Mouse (Mus musculus): ENCODE results near the gene Lyg1. TPM values are rescaled to one million over a fixed set of nuclear protein-coding genes. Genes with fewer than 3 reads are reported as not detected.

Gene Lyg1
- polyA plus RNA-seq, 1 experiment = not detected

GRCm38 (mm10) chr1:37916393-37916792, 41.2 kb downstream of the Lyg1 start, which contains the start of gene Lyg2:
Gene Lyg2 (minus strand): TSS chr1:37916493.
- TF ChIP-seq POLR2A (IDR thresholded peaks at IDR 0.05; ENCODE audit: low read depth, low read length) (no peak), CTCF (IDR thresholded peaks at IDR 0.05; ENCODE audit: extremely low read depth, insufficient read depth, insufficient read length, insufficient replicate concordance) (no peak)
- no peak for DNase-seq (ENCODE audit: low read depth in 1 of 2, low spot score in 2 of 2)
- Histone ChIP-seq H3K4me3 (ENCODE audit: extremely low read depth, insufficient read depth, insufficient read length) (no peak within 1 kb of the TSS), H3K36me3 (ENCODE audit: control insufficient read depth, insufficient read depth, low read length) (no peaks in the 10 kb centered on the region), H3K27ac (ENCODE audit: insufficient read depth, low read length) (no peak within 1 kb of the TSS), H3K4me1 (ENCODE audit: control insufficient read depth, insufficient read depth, insufficient read length) (no peaks in the 10 kb centered on the region), H3K27me3 (ENCODE audit: control insufficient read depth, insufficient read depth, low read length) (no peaks in the 10 kb centered on the region)
- 77% methylated on average over 5 of the region's 5 CpGs for WGBS

- no peak for DNase-seq (ENCODE audit: low read depth in 1 of 2, low spot score in 2 of 2)
- Histone ChIP-seq H3K36me3 (ENCODE audit: control insufficient read depth, insufficient read depth, low read length) (no peaks in the 10 kb centered on the region), H3K27me3 (ENCODE audit: control insufficient read depth, insufficient read depth, low read length) (no peaks in the 10 kb centered on the region), H3K4me1 (ENCODE audit: control insufficient read depth, insufficient read depth, insufficient read length) (no peaks in the 10 kb centered on the region), H3K4me3 (ENCODE audit: extremely low read depth, insufficient read depth, insufficient read length) (no peak overlapping the region), H3K27ac (ENCODE audit: insufficient read depth, low read length) (no peak overlapping the region)
- WGBS = 80% methylated on average over 2 of the region's 2 CpGs
- no peak for TF ChIP-seq CTCF (IDR thresholded peaks at IDR 0.05; ENCODE audit: extremely low read depth, insufficient read depth, insufficient read length, insufficient replicate concordance)
- TF ChIP-seq POLR2A (IDR thresholded peaks at IDR 0.05; ENCODE audit: low read depth, low read length) = no peak
These were observed 44.8 kb downstream of the Lyg1 start for GRCm38 (mm10) chr1:37912751-37913150.

- no peak overlapping the region for H3K27ac ChIP-seq (ENCODE audit: insufficient read depth, low read length)
- 26% methylated on average over 6 of the region's 6 CpGs for WGBS
- no peak overlapping the region for H3K4me3 ChIP-seq (ENCODE audit: extremely low read depth, insufficient read depth, insufficient read length)
- TF ChIP-seq POLR2A (IDR thresholded peaks at IDR 0.05; ENCODE audit: low read depth, low read length) = no peak
- TF ChIP-seq CTCF (IDR thresholded peaks at IDR 0.05; ENCODE audit: extremely low read depth, insufficient read depth, insufficient read length, insufficient replicate concordance) = peak; percentile 3; the same call in 1 of the 2 replicates
- peak in 1 of 2 experiments; percentile 11 for DNase-seq (ENCODE audit: low read depth in 1 of 2, low spot score in 2 of 2)
- peaks cover 16% of the 10 kb centered on the region for H3K36me3 ChIP-seq (ENCODE audit: control insufficient read depth, insufficient read depth, low read length)
- no peaks in the 10 kb centered on the region for H3K27me3 ChIP-seq (ENCODE audit: control insufficient read depth, insufficient read depth, low read length)
- H3K4me1 ChIP-seq (ENCODE audit: control insufficient read depth, insufficient read depth, insufficient read length) = no peaks in the 10 kb centered on the region
These were observed 54.4 kb downstream of the Lyg1 start for GRCm38 (mm10) chr1:37903178-37903577.

GRCm38 (mm10) chr1:37900288-37900687, 57.3 kb downstream of the Lyg1 start:
- no peaks in the 10 kb centered on the region for H3K4me1 ChIP-seq (ENCODE audit: control insufficient read depth, insufficient read depth, insufficient read length)
- no peaks in the 10 kb centered on the region for H3K27me3 ChIP-seq (ENCODE audit: control insufficient read depth, insufficient read depth, low read length)
- TF ChIP-seq CTCF (IDR thresholded peaks at IDR 0.05; ENCODE audit: extremely low read depth, insufficient read depth, insufficient read length, insufficient replicate concordance) (no peak), POLR2A (IDR thresholded peaks at IDR 0.05; ENCODE audit: low read depth, low read length) (no peak)
- DNase-seq (ENCODE audit: low read depth in 1 of 2, low spot score in 2 of 2) = no peak
- WGBS = 86% methylated on average over 6 of the region's 6 CpGs
- H3K27ac ChIP-seq (ENCODE audit: insufficient read depth, low read length) = no peak overlapping the region
- peaks cover 34% of the 10 kb centered on the region for H3K36me3 ChIP-seq (ENCODE audit: control insufficient read depth, insufficient read depth, low read length)
- H3K4me3 ChIP-seq (ENCODE audit: extremely low read depth, insufficient read depth, insufficient read length) = no peak overlapping the region

GRCm38 (mm10) chr1:37899816-37900215, 57.7 kb downstream of the Lyg1 start:
- TF ChIP-seq POLR2A (IDR thresholded peaks at IDR 0.05; ENCODE audit: low read depth, low read length) (no peak), CTCF (IDR thresholded peaks at IDR 0.05; ENCODE audit: extremely low read depth, insufficient read depth, insufficient read length, insufficient replicate concordance) (no peak)
- H3K36me3 ChIP-seq (ENCODE audit: control insufficient read depth, insufficient read depth, low read length) = peaks cover 36% of the 10 kb centered on the region
- no peaks in the 10 kb centered on the region for H3K27me3 ChIP-seq (ENCODE audit: control insufficient read depth, insufficient read depth, low read length)
- 90% methylated on average over 4 of the region's 4 CpGs for WGBS
- H3K27ac ChIP-seq (ENCODE audit: insufficient read depth, low read length) = no peak overlapping the region
- no peaks in the 10 kb centered on the region for H3K4me1 ChIP-seq (ENCODE audit: control insufficient read depth, insufficient read depth, insufficient read length)
- no peak for DNase-seq (ENCODE audit: low read depth in 1 of 2, low spot score in 2 of 2)
- no peak overlapping the region for H3K4me3 ChIP-seq (ENCODE audit: extremely low read depth, insufficient read depth, insufficient read length)

Other genes starting within 250 kb of the Lyg1 start
- gene 2010300C02Rik, start 237.7 kb downstream of the Lyg1 start, polyA plus RNA-seq (2012; rRNA removed) = 0.96 and 1.0 TPM in 2 replicates
- gene Tsga10, start 91.3 kb downstream of the Lyg1 start, polyA plus RNA-seq (2012; rRNA removed) = 0.35 and 0.38 TPM in 2 replicates
- 0.58 and 0.80 TPM in 2 replicates for gene Lipt1, start 86.0 kb downstream of the Lyg1 start, polyA plus RNA-seq (2012; rRNA removed)
- 5.6 TPM in 2 replicates for gene Mitd1, start 67.3 kb downstream of the Lyg1 start, polyA plus RNA-seq (2012; rRNA removed)
- 18.2 and 22.6 TPM in 2 replicates for gene Mrpl30, start 67.3 kb downstream of the Lyg1 start, polyA plus RNA-seq (2012; rRNA removed)
- gene Lyg2, start 41.3 kb downstream of the Lyg1 start, polyA plus RNA-seq (2012; rRNA removed) = not detected in 2 replicates
- gene Txndc9, start 40.1 kb upstream of the Lyg1 start, polyA plus RNA-seq (2012; rRNA removed) = 4.6 and 4.9 TPM in 2 replicates
- 2.2 and 4.0 TPM in 2 replicates for gene Eif5b, start 40.3 kb upstream of the Lyg1 start, polyA plus RNA-seq (2012; rRNA removed)
- 7.4 and 7.8 TPM in 2 replicates for gene Rev1, start 172.0 kb upstream of the Lyg1 start, polyA plus RNA-seq (2012; rRNA removed)